Mouse (Mus musculus): ENCODE results near the gene Hcn1.
"Not testable (repeated sequence)": the region's sequence is repeated elsewhere in the genome, so short reads cannot be mapped to it uniquely, and the experiment has no call there.

The Hcn1 gene

DNA sequence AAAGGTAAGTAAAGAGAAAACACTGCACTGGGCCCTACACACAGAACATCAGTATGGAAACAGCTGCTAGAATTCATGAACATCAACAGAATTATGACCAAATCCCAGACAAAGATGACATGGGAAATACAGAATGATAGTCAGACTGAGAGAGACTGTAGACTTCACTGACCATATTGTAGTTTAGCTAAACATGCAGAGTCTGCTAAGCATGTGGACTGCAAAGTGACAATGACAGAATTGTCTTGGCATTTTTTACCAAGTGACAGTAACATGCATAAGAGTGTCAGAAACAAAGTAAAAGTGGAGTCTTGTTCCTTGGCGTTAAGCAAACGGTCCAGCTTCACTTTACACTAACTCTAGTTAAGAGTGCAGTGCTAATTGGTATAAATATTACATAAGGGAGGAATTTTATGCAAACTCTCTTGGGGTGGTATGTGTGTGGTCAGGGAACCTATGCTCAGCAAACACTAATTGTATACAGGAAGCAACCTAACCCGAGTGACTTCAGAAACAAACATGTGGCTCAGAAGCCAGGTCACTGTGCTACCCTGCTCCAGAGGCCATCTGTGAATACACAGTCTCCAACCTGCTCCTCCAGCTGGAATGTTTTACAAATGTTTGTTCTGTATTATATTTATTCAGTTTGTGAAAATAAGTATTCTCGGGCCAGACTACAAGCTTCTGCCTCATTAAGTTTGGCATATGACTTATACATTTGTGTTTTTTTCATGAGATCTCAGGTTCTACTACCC lies 278.5 kb downstream of the Hcn1 start:
- DNase-seq: no peak

GRCm38 (mm10) chr13:117892076-117892475 lies 290.0 kb downstream of the Hcn1 start:
- no peak for DNase-seq

DNA sequence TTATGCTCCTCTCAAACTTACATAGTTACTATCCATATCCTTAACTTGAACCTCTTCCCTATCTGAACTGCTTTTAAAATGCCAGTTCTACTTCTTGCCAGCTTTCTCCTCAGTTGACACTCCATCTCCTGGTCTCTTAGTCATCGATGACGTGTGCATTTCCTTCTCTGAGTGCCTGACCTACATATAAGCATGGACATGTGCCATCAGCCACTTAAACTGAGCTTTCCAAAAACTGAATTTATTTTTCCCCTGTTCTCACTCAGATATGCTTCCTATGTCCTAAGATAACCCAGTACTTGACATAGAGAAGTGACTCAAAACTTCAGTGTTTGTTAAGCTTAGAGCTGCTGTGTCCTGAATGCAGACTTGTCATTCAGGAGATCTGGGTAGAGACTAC lies 295.9 kb downstream of the Hcn1 start:
- no peak for DNase-seq

- DNase-seq: no peak
Observed at GRCm38 (mm10) chr13:117907801-117908200, 305.7 kb downstream of the Hcn1 start.

DNA sequence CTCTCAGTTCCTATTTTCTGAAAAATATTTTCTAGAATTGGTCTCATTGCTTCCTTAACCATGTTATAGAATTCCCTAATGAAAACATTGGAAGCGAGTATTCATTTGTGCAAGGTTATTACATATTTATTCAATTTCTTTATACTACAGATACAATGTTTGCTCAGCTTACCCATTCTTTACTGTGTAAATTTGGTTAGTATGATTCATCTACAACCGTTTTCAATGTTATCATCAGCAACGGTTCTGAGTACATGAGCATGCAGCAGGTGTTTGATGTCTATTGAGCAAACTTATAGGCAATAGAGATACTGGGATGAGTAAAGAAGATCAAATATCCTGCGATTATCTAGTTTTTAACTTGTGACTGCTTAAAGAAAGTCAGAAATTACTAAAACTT lies 327.6 kb downstream of the Hcn1 start:
- no peak for DNase-seq

GRCm38 (mm10) chr13:117931746-117932145 lies 329.6 kb downstream of the Hcn1 start:
- DNase-seq: no peak

DNA sequence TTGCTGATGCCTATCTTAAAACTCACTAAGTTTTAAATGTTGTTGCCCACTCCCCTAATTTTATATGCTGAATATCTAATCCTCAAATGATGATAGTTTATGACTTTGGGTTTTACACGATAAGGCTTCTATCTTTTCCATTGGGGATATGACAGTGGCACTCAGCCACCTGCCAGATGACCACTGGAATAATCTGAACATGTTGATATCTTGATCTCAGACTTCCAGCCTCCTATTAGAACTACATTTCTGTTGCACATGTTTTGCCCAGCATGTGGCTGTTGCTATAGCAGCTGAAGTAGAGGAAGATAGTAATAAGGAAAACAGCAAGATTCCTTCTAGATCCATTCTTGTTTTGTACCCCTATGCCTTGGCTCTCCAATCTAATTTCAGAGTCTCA lies 336.6 kb downstream of the Hcn1 start:
- no peak for DNase-seq

GRCm38 (mm10) chr13:117940536-117941280 lies 338.6 kb downstream of the Hcn1 start:
- DNase-seq: no peak

DNA sequence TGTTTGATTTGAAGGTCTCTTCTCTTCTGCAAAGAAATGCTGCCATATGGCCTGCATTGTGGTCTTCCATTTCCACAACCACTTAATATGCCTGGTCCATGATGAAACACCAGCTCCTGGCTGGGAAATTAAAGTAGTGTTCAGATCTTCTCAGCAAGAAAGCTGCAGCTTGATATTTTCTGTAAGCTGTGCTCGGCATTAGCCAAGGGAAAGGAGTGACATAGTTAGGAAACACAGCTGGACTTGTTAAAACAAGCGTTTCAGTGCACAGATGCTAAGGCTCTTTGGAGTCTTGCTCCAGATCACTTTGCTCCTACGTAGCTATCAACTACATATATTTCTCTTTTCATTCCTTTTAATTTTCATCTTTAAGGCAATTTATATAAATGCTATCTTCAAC lies 344.7 kb downstream of the Hcn1 start:
- DNase-seq: no peak

- no peak for DNase-seq
Observed at GRCm38 (mm10) chr13:117947704-117948376, 345.7 kb downstream of the Hcn1 start.

- peak; percentile 3 for DNase-seq
Observed at GRCm38 (mm10) chr13:117958496-117959421, 356.6 kb downstream of the Hcn1 start.

GRCm38 (mm10) chr13:117964620-117965019 lies 362.5 kb downstream of the Hcn1 start:
- no peak for DNase-seq

- DNase-seq: no peak
Observed at GRCm38 (mm10) chr13:117975382-117975781, 373.3 kb downstream of the Hcn1 start.

- DNase-seq: no peak
Observed at GRCm38 (mm10) chr13:117975823-117976222, 373.7 kb downstream of the Hcn1 start.

- DNase-seq: no peak
Observed at GRCm38 (mm10) chr13:117984339-117984738, 382.2 kb downstream of the Hcn1 start.

DNA sequence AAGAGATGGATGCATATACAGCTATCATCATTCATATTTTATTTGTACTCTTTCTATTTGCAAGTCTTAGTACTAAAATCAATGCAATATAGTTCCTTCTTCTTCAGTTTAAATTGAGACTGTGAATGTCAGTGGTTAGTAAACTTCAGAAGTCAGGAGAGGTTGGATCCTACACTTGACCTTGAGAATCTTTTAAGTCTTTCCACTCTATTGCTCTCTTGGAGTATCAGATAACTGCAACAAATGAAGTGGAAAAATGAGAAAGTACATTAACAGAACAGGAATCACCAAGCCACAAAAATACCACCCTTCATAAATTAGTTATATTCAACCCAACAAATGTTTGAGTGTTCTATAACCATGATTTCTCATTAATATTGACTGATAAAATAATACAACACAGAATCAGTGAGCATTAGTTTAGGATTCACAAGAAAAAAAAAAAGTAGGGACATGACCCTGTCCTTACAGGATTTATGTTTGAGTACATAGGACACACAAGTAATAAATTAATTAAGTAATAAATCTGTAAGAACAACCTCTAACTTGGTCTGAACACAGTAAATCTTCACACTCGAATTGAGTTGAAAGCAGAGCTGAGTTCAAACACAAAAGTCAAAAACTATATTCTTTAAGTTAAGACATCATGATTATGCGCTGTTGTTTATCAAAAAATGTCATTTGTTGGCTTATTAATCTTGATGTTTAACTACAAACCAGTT lies 397.8 kb downstream of the Hcn1 start:
- DNase-seq: no peak

GRCm38 (mm10) chr13:118000538-118000937 lies 398.4 kb downstream of the Hcn1 start:
- no peak for DNase-seq

DNA sequence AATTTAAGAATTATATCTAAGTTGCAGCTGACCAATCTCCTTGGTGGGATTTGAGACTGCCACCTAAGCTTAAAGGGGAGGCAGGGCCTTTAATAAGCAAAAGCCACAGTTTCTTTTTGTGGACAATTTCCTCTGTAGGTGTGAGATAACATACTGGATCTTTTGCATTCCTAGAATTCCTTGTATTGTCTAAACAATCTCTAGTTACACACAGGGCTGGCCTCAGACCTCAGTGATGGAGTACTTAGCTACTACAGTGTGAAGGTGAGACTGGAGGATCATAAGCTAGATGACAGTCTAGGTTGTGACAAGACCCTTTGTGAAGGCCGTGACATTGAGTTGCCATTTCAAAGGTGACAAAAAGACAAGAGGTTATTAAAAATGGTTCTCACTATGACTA lies 419.1 kb downstream of the Hcn1 start:
- DNase-seq: no peak

GRCm38 (mm10) chr13:118022891-118023290 lies 420.8 kb downstream of the Hcn1 start:
- DNase-seq: not testable (repeated sequence)

GRCm38 (mm10) chr13:118023381-118023780 lies 421.3 kb downstream of the Hcn1 start:
- no peak for DNase-seq

- no peak for DNase-seq
Observed at GRCm38 (mm10) chr13:118026510-118026909, 424.4 kb downstream of the Hcn1 start.

GRCm38 (mm10) chr13:118027868-118028267 lies 425.7 kb downstream of the Hcn1 start:
- no peak for DNase-seq
